Mouse (Mus musculus): ENCODE measurements around the gene Efna5. TPM values are rescaled to one million over a fixed set of nuclear protein-coding genes. Genes with fewer than 3 reads are reported as not detected.

Efna5 gene
- polyA plus RNA-seq, 1 experiment from 2014 or later, result 47.7 TPM

DNA sequence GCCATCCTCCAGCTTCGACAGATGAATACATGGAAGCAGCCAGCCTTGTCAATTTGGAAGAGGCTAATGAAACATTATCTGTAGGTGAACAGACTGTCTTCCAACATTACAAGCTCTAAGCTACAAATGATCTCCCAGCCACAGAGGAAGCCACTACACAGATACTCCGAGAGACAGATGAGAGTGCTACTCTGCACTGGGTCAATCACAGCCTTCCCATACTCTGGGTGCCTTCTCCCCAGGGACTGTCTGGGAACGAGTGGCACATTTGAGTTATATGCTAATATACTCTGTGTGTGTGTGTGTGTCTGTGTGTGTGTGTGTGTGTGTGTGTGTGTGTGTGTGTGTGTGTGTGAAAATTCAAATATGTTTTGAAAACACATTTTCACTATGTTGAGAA lies 30.5 kb downstream of the Efna5 start:
- no peaks in the 10 kb centered on the region for H3K27me3 ChIP-seq
- peaks cover 49% of the 10 kb centered on the region for H3K4me1 ChIP-seq (replicated peaks)
- no peak overlapping the region for H3K4me3 ChIP-seq
- no peaks in the 10 kb centered on the region for H3K9me3 ChIP-seq
- 35% methylated on average over 3 of the region's 3 CpGs for WGBS
- H3K27ac ChIP-seq, result no peak overlapping the region
- H3K36me3 ChIP-seq, result no peaks in the 10 kb centered on the region
- no peak overlapping the region for H3K9ac ChIP-seq
- no peak overlapping the region for H3K4me2 ChIP-seq
- peak; percentile 33; the same call in 1 of the 2 replicates for ATAC-seq (ENCODE audit: low FRiP score)

DNA sequence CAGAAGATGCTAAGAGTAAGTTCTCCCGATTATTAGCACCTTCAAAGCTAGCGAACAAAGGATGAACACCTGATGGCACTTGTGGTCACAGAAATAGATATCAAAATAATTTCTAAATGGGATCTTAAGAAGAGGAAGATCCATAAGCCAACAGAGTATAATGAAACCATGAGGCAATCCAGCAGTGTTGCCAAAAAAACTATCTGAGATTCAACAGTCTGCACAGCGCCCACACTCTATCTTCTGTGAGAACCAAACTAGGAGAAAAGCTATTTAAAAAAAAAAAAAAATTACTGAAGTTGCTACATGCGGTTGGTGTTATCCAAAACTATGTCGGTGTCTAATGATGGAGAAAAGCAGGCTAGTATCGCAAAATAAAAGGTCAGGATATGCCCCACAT lies 31.4 kb downstream of the Efna5 start:
- Histone ChIP-seq H3K4me1 (replicated peaks) (peaks cover 57% of the 10 kb centered on the region), H3K9me3 (no peaks in the 10 kb centered on the region), H3K36me3 (no peaks in the 10 kb centered on the region), H3K27me3 (no peaks in the 10 kb centered on the region), H3K4me2 (no peak overlapping the region), H3K27ac (no peak overlapping the region), H3K9ac (no peak overlapping the region), H3K4me3 (no peak overlapping the region)
- ATAC-seq (ENCODE audit: low FRiP score), result no peak
- WGBS, result 87% methylated on average over 6 of the region's 6 CpGs

DNA sequence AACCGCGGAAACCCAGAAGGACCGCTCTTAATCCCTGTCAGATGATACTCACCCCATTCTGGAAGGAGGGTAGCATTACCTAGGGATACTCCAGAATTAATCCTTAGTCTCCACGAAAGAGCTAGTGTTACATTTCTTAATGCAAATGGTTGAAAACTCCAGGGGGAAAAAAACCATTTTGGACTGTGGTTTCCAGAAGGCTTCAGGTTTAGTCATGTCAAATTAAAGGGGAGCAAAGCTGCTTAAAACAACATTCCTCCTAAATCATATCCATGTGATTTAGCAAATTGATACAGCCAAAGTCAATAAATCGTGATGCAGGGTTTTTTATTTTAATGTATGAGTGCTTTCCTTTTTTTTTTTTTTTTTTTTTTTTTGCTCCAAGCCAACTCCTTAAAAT lies 35.5 kb downstream of the Efna5 start:
- no peak overlapping the region for H3K9ac ChIP-seq
- H3K27me3 ChIP-seq, result no peaks in the 10 kb centered on the region
- H3K4me3 ChIP-seq, result no peak overlapping the region
- H3K27ac ChIP-seq, result no peak overlapping the region
- H3K36me3 ChIP-seq, result no peaks in the 10 kb centered on the region
- H3K4me2 ChIP-seq, result no peak overlapping the region
- peaks cover 29% of the 10 kb centered on the region for H3K4me1 ChIP-seq (replicated peaks)
- H3K9me3 ChIP-seq, result no peaks in the 10 kb centered on the region
- no peak for ATAC-seq (ENCODE audit: low FRiP score)
- WGBS, result 46% methylated on average over 5 of the region's 5 CpGs

DNA sequence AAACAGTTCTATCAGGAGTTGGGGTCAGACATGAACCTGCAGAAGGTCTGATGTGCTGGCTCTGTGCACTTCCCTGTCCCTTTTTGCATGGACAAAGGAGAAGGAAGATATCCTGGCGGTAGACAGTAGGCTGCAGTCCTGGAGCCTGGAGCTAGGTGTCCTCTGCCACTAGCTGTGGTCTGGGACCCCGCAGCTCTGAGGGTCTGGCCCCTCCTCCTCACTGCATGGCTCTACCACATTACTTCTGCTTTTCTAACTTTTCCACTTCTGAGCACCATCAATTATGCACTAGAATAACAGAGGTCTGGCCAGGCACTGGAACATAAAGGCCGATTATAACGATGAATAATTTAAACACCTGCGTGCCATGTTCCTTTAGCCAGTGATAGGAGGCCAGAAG lies 36.8 kb downstream of the Efna5 start:
- Histone ChIP-seq H3K4me2 (no peak overlapping the region), H3K9ac (no peak overlapping the region), H3K4me3 (no peak overlapping the region), H3K4me1 (replicated peaks) (peaks cover 17% of the 10 kb centered on the region), H3K9me3 (no peaks in the 10 kb centered on the region), H3K27ac (no peak overlapping the region), H3K27me3 (no peaks in the 10 kb centered on the region), H3K36me3 (no peaks in the 10 kb centered on the region)
- no peak for ATAC-seq (ENCODE audit: low FRiP score)
- WGBS, result 39% methylated on average over 5 of the region's 5 CpGs

GRCm38 (mm10) chr17:62837336-62837735 lies 43.8 kb downstream of the Efna5 start:
- no peaks in the 10 kb centered on the region for H3K9me3 ChIP-seq
- no peak overlapping the region for H3K9ac ChIP-seq
- no peak overlapping the region for H3K4me3 ChIP-seq
- no peak overlapping the region for H3K27ac ChIP-seq
- no peak for ATAC-seq (ENCODE audit: low FRiP score)
- WGBS, result 24% methylated on average over 7 of the region's 7 CpGs
- no peaks in the 10 kb centered on the region for H3K27me3 ChIP-seq
- H3K4me2 ChIP-seq, result no peak overlapping the region
- H3K4me1 ChIP-seq (replicated peaks), result peaks cover 4% of the 10 kb centered on the region
- no peaks in the 10 kb centered on the region for H3K36me3 ChIP-seq

DNA sequence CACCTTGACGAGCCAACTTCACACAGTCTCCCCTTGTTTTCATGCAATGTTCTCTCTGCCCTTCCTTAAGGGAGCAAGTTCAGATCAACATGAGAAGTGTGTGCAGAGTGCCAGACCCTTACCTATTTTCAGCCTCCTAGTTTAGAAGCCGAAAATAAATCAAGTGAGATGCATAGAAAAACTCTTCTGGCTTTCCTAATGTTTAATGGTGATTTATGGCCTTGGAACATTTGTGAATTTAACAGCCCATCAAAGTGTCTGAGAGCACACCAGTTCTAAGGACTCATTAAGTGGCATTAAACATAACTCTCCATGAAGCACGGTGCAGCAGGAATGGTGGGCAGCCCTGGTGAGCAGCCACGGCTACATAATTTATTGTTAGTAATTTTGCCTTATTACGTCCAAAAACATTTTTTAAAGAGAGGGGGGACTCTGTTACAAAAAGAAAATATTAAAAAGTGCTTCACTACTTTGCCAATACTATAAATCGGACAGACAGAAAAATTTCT lies 44.5 kb downstream of the Efna5 start:
- Histone ChIP-seq H3K27ac (no peak overlapping the region), H3K9ac (no peak overlapping the region), H3K27me3 (no peaks in the 10 kb centered on the region), H3K4me2 (no peak overlapping the region), H3K4me3 (no peak overlapping the region), H3K9me3 (no peaks in the 10 kb centered on the region), H3K4me1 (replicated peaks) (peaks cover 4% of the 10 kb centered on the region), H3K36me3 (no peaks in the 10 kb centered on the region)
- 77% methylated on average over 6 of the region's 6 CpGs for WGBS
- ATAC-seq (ENCODE audit: low FRiP score), result no peak

DNA sequence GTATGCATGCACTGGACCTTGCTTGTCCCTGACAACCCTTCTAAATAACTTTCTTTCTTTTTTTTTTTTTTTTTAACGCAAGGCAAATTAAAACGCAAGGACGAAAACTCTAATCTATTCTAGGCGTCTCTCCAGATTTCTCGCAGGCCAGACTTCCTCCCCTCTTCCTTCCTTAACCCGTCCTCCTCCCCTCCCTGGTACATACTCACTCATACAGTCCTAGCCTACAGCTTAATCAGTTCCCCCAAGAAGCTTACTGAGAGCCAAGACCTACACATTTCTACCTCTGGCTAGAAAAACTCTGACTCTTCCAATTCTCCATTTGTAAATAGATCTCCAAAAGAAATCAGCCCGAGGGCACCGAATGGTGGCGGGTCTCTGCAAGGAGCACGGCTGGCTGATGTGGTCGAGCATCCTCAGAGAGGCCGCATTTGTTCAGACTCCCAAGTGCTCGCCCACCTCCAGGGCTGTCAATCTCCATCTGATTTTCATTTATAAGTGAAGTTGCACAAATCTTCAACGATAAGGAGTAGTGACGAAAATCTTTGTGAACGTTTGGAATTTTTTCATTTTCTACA lies 48.5 kb downstream of the Efna5 start:
- WGBS, result 71% methylated on average over 16 of the region's 16 CpGs
- H3K4me2 ChIP-seq, result no peak overlapping the region
- H3K4me3 ChIP-seq, result no peak overlapping the region
- H3K36me3 ChIP-seq, result no peaks in the 10 kb centered on the region
- peaks cover 14% of the 10 kb centered on the region for H3K4me1 ChIP-seq (replicated peaks)
- H3K9me3 ChIP-seq, result no peaks in the 10 kb centered on the region
- no peak overlapping the region for H3K27ac ChIP-seq
- no peaks in the 10 kb centered on the region for H3K27me3 ChIP-seq
- no peak for ATAC-seq (ENCODE audit: low FRiP score)
- H3K9ac ChIP-seq, result no peak overlapping the region

- ATAC-seq (ENCODE audit: low FRiP score), result no peak
- Histone ChIP-seq H3K27ac (no peak overlapping the region), H3K4me2 (no peak overlapping the region)
Measured at GRCm38 (mm10) chr17:62827549-62827948, 53.6 kb downstream of the Efna5 start.

DNA sequence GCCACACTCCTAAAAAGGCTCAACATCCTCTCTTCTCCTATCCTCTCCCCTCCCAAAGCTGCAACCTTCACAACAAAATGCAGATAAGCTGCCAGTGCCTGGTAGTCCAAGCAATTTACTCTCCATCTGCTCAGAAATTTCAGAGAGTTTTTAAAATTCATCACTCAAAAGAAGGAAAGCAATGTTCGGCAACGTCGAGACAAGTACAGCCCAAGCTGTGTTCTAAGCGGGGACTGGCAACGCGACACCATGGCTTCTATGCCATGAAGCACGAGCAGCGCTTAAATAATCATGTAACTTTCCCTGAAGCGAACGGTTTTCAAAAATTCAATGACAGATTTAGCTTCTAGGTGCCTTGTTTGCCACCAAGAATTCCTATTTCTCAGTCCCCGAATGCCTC lies 59.9 kb downstream of the Efna5 start:
- Histone ChIP-seq H3K9me3 (no peaks in the 10 kb centered on the region), H3K27ac (no peak overlapping the region), H3K4me3 (no peak overlapping the region), H3K4me2 (no peak overlapping the region), H3K9ac (no peak overlapping the region), H3K36me3 (no peaks in the 10 kb centered on the region), H3K4me1 (replicated peaks) (peaks cover 27% of the 10 kb centered on the region), H3K27me3 (no peaks in the 10 kb centered on the region)
- no peak for ATAC-seq (ENCODE audit: low FRiP score)
- 84% methylated on average over 11 of the region's 11 CpGs for whole genome bisulfite sequencing

More at GRCm38 (mm10) chr17:62827549-62827948, 53.6 kb downstream of the Efna5 start:
- H3K4me3 ChIP-seq, result no peak overlapping the region
- no peak overlapping the region for H3K9ac ChIP-seq
- no peaks in the 10 kb centered on the region for H3K27me3 ChIP-seq
- peaks cover 11% of the 10 kb centered on the region for H3K4me1 ChIP-seq (replicated peaks)
- 86% methylated on average over 6 of the region's 6 CpGs for WGBS
- H3K36me3 ChIP-seq, result no peaks in the 10 kb centered on the region
- no peaks in the 10 kb centered on the region for H3K9me3 ChIP-seq

GRCm38 (mm10) chr17:62819931-62820330 lies 61.2 kb downstream of the Efna5 start:
- Histone ChIP-seq H3K36me3 (no peaks in the 10 kb centered on the region), H3K9me3 (no peaks in the 10 kb centered on the region), H3K27ac (no peak overlapping the region), H3K4me3 (no peak overlapping the region), H3K4me1 (replicated peaks) (peaks cover 35% of the 10 kb centered on the region), H3K9ac (no peak overlapping the region), H3K4me2 (no peak overlapping the region), H3K27me3 (no peaks in the 10 kb centered on the region)
- WGBS, result 86% methylated on average over 5 of the region's 5 CpGs
- no peak for ATAC-seq (ENCODE audit: low FRiP score)

- no peaks in the 10 kb centered on the region for H3K9me3 ChIP-seq
- no peaks in the 10 kb centered on the region for H3K36me3 ChIP-seq
- H3K4me1 ChIP-seq (replicated peaks), result peaks cover 35% of the 10 kb centered on the region
- H3K27ac ChIP-seq, result no peak overlapping the region
- H3K4me2 ChIP-seq, result peak overlapping the region; percentile 25
- 17% methylated on average over 8 of the region's 8 CpGs for WGBS
- no peaks in the 10 kb centered on the region for H3K27me3 ChIP-seq
- no peak overlapping the region for H3K4me3 ChIP-seq
- H3K9ac ChIP-seq, result peak overlapping the region; percentile 19; the same call in 1 of the 2 replicates
- ATAC-seq (ENCODE audit: low FRiP score), result peak; percentile 30; the same call in 1 of the 2 replicates
Measured at GRCm38 (mm10) chr17:62818821-62819220, 62.3 kb downstream of the Efna5 start.

- WGBS, result 57% methylated on average over 2 of the region's 2 CpGs
- peaks cover 35% of the 10 kb centered on the region for H3K4me1 ChIP-seq (replicated peaks)
- ATAC-seq (ENCODE audit: low FRiP score), result 0 out of 2 replicates have a peak, but pooled peaks have one; percentile 25
- H3K9me3 ChIP-seq, result no peaks in the 10 kb centered on the region
- no peaks in the 10 kb centered on the region for H3K27me3 ChIP-seq
- H3K36me3 ChIP-seq, result no peaks in the 10 kb centered on the region
- H3K27ac ChIP-seq, result no peak overlapping the region
- no peak overlapping the region for H3K4me3 ChIP-seq
- H3K9ac ChIP-seq, result peak overlapping the region; percentile 19; the same call in 1 of the 2 replicates
- no peak overlapping the region for H3K4me2 ChIP-seq
Measured at GRCm38 (mm10) chr17:62818337-62818736, 62.8 kb downstream of the Efna5 start.

DNA sequence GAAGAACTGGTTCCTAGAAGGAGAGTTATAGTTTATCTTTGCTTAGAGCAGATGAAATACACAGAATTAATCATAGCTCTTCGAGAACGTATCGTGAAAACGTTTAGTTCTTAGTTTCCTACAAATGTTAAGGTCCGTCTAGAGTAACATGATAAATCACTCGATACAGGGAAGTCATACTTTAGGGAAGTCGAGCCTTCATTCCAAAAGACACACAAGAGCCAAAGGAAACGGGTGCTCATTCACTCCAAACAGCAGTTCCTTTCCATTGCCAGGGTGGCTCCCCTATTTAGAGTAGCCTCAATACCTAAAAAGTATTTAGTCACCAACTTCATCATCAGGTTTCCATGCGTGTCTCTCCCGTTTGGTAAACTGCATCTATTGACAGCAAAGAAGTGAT lies 64.2 kb downstream of the Efna5 start:
- H3K36me3 ChIP-seq, result no peaks in the 10 kb centered on the region
- H3K4me1 ChIP-seq (replicated peaks), result peaks cover 35% of the 10 kb centered on the region
- no peak overlapping the region for H3K9ac ChIP-seq
- H3K27ac ChIP-seq, result no peak overlapping the region
- no peak overlapping the region for H3K4me3 ChIP-seq
- WGBS, result 85% methylated on average over 10 of the region's 10 CpGs
- ATAC-seq (ENCODE audit: low FRiP score), result no peak
- H3K9me3 ChIP-seq, result no peaks in the 10 kb centered on the region
- H3K4me2 ChIP-seq, result no peak overlapping the region
- H3K27me3 ChIP-seq, result no peaks in the 10 kb centered on the region
